17 mouse cellular contexts compared by ENCODE assay signal in the genomic region with DNA sequence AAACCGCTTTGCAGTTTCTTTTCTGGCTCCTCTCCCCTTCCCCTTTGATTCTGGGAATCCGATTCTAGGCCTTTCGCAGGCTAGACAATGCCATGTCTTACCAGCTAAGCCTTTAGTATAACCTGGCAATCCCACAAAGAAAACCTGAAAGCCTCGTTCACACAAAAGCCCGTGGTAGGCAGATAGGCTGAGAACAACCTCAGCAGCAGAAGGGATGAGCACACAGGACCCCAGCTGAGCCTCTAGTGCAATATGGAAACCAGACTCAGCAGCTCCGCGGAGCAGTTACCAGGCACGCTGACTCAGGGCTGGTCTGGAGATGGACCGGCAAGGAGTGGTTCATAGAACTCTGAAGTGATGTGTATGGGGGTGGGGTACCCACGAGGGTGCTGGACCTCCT. TPM values are rescaled to one million over a fixed set of nuclear protein-coding genes. Genes with fewer than 3 reads are reported as not detected.
DNase-seq lines count a peak whose midpoint lies in the region; ATAC-seq and TF ChIP-seq lines count a peak whose summit lies in the region.
"Had no signal": no experiment of that assay in that cellular context is flagged by ENCODE, and none has a peak within 500 bp of the region (broad histone marks: within the 10 kb centered on the region; RNA-seq: fewer than 3 reads in every experiment).

No protein-coding gene starts in this region.

- 35% methylated on average over 10 of the region's 10 CpGs for WGBS in hindbrain, embryonic 15.5 days
- 42% methylated on average over 10 of the region's 10 CpGs for WGBS in hindbrain, embryonic 12.5 days
- 29% methylated on average over 10 of the region's 10 CpGs for WGBS in embryonic facial prominence, embryonic 14.5 days
- WGBS in hindbrain, embryonic 16.5 days = 33% methylated on average over 10 of the region's 10 CpGs
- 13% methylated on average over 10 of the region's 10 CpGs for WGBS in midbrain, postnatal 0 days
- 54% methylated on average over 10 of the region's 10 CpGs for WGBS in kidney, embryonic 16.5 days

- no peak overlapping the region; the same call in 1 of the 2 replicates for H3K27ac ChIP-seq in hindbrain, embryonic 15.5 days (replicated peaks)
- no peak overlapping the region for H3K27ac ChIP-seq in hindbrain, embryonic 12.5 days
- peak overlapping the region; percentile 61 for H3K27ac ChIP-seq in embryonic facial prominence, embryonic 14.5 days (replicated peaks; ENCODE audit: low read depth, low read length)
- peak overlapping the region; percentile 44; the same call in 1 of the 2 replicates for H3K27ac ChIP-seq in hindbrain, embryonic 16.5 days (ENCODE audit: low read depth, low read length)
- H3K27ac ChIP-seq in midbrain, postnatal 0 days (ENCODE audit: low read depth, low read length) = 0 out of 2 replicates have a peak overlapping the region, but pooled peaks have one; percentile 4
- H3K27ac ChIP-seq in kidney, embryonic 16.5 days (ENCODE audit: low read length) = no peak overlapping the region
- H3K27ac ChIP-seq: kidney, postnatal 0 days had no signal

- ATAC-seq in hindbrain, embryonic 15.5 days (ENCODE audit: low FRiP score, low read depth) = no peak
- no peak for ATAC-seq in hindbrain, embryonic 12.5 days (ENCODE audit: low FRiP score)
- peak; percentile 64 for ATAC-seq in embryonic facial prominence, embryonic 14.5 days (ENCODE audit: low read depth)
- 0 out of 2 replicates have a peak, but pooled peaks have one; percentile 27 for ATAC-seq in hindbrain, embryonic 16.5 days
- 0 out of 2 replicates have a peak, but pooled peaks have one; percentile 10 for ATAC-seq in midbrain, postnatal 0 days (ENCODE audit: low FRiP score)
- ATAC-seq in kidney, embryonic 16.5 days (ENCODE audit: low FRiP score, low TSS enrichment) = no peak
- ATAC-seq: inflammation-experienced regulatory T-cells, adult 6 months had no signal

- peaks cover 3% of the 10 kb centered on the region; the same call in 1 of the 2 replicates for H3K4me1 ChIP-seq in hindbrain, embryonic 15.5 days (replicated peaks)
- H3K4me1 ChIP-seq in hindbrain, embryonic 12.5 days = peaks cover 4% of the 10 kb centered on the region; the same call in 1 of the 2 replicates
- H3K4me1 ChIP-seq in embryonic facial prominence, embryonic 14.5 days (ENCODE audit: control insufficient read depth, insufficient read depth, low read length) = no peaks in the 10 kb centered on the region; the same call in 1 of the 2 replicates
- H3K4me1 ChIP-seq in hindbrain, embryonic 16.5 days (ENCODE audit: control insufficient read depth, insufficient read depth, low read depth, low read length) = peaks cover 2% of the 10 kb centered on the region; the same call in 1 of the 2 replicates
- H3K4me1 ChIP-seq in midbrain, postnatal 0 days (ENCODE audit: insufficient read depth, low read length) = no peaks in the 10 kb centered on the region; the same call in 1 of the 2 replicates
- H3K4me1 ChIP-seq in kidney, embryonic 16.5 days (ENCODE audit: insufficient read depth, low read length) = 0 out of 2 replicates have a peak, but pooled peaks cover 2% of the 10 kb centered on the region

- peak; percentile 46 for DNase-seq in embryonic facial prominence, embryonic 14.5 days (ENCODE audit: low spot score)
- DNase-seq in midbrain, postnatal 0 days (ENCODE audit: low spot score) = peak; percentile 30
- DNase-seq in natural killer cell, adult 2 months (ENCODE audit: low spot score in 2 of 2) = no peak
- no peak for DNase-seq in cerebellum, postnatal 4 days (ENCODE audit: low spot score in 2 of 2)
- DNase-seq: adrenal gland, adult 8-10 months; B cell, adult 2 months; lung, postnatal 14 days; right cerebral cortex, postnatal 25 days had no signal

- H3K4me3 ChIP-seq in hindbrain, embryonic 15.5 days = no peak overlapping the region
- H3K4me3 ChIP-seq in hindbrain, embryonic 12.5 days = no peak overlapping the region
- no peak overlapping the region for H3K4me3 ChIP-seq in embryonic facial prominence, embryonic 14.5 days (ENCODE audit: low read depth, low read length)
- no peak overlapping the region for H3K4me3 ChIP-seq in hindbrain, embryonic 16.5 days (ENCODE audit: low read length)
- no peak overlapping the region for H3K4me3 ChIP-seq in midbrain, postnatal 0 days (ENCODE audit: low read depth, low read length)
- H3K4me3 ChIP-seq in kidney, embryonic 16.5 days (ENCODE audit: low read length) = no peak overlapping the region

- H3K36me3 ChIP-seq in hindbrain, embryonic 15.5 days = no peaks in the 10 kb centered on the region
- H3K36me3 ChIP-seq in hindbrain, embryonic 12.5 days = no peaks in the 10 kb centered on the region
- H3K36me3 ChIP-seq in embryonic facial prominence, embryonic 14.5 days (ENCODE audit: control insufficient read depth, insufficient read depth, low read length) = no peaks in the 10 kb centered on the region
- no peaks in the 10 kb centered on the region for H3K36me3 ChIP-seq in hindbrain, embryonic 16.5 days (ENCODE audit: control insufficient read depth, insufficient read depth, low read length)
- H3K36me3 ChIP-seq in midbrain, postnatal 0 days (ENCODE audit: insufficient read depth, low read length) = no peaks in the 10 kb centered on the region
- no peaks in the 10 kb centered on the region for H3K36me3 ChIP-seq in kidney, embryonic 16.5 days (ENCODE audit: insufficient read depth, low read length)

- no peak overlapping the region for H3K9ac ChIP-seq in hindbrain, embryonic 15.5 days
- H3K9ac ChIP-seq in hindbrain, embryonic 12.5 days = no peak overlapping the region
- H3K9ac ChIP-seq in embryonic facial prominence, embryonic 14.5 days (ENCODE audit: low read depth, low read length) = no peak overlapping the region
- no peak overlapping the region; the same call in 1 of the 2 replicates for H3K9ac ChIP-seq in hindbrain, embryonic 16.5 days (ENCODE audit: low read depth, low read length)
- H3K9ac ChIP-seq in midbrain, postnatal 0 days (replicated peaks; ENCODE audit: low read length, poor library complexity, severe bottlenecking) = no peak overlapping the region
- H3K9ac ChIP-seq in kidney, embryonic 16.5 days (replicated peaks; ENCODE audit: low read length) = no peak overlapping the region

- no peaks in the 10 kb centered on the region for H3K9me3 ChIP-seq in hindbrain, embryonic 15.5 days
- H3K9me3 ChIP-seq in hindbrain, embryonic 12.5 days (replicated peaks) = no peaks in the 10 kb centered on the region
- no peaks in the 10 kb centered on the region for H3K9me3 ChIP-seq in embryonic facial prominence, embryonic 14.5 days (ENCODE audit: control insufficient read depth, low read length)
- H3K9me3 ChIP-seq in hindbrain, embryonic 16.5 days (ENCODE audit: control insufficient read depth, low read length) = no peaks in the 10 kb centered on the region
- H3K9me3 ChIP-seq in midbrain, postnatal 0 days (ENCODE audit: low read length) = no peaks in the 10 kb centered on the region
- no peaks in the 10 kb centered on the region for H3K9me3 ChIP-seq in kidney, embryonic 16.5 days (ENCODE audit: low read length)

- no peak for TF ChIP-seq CTCF in midbrain, postnatal 0 days (IDR thresholded peaks at IDR 0.05)

- no peaks in the 10 kb centered on the region for H3K27me3 ChIP-seq in hindbrain, embryonic 15.5 days
- peaks cover 9% of the 10 kb centered on the region for H3K27me3 ChIP-seq in hindbrain, embryonic 12.5 days
- H3K27me3 ChIP-seq in embryonic facial prominence, embryonic 14.5 days (replicated peaks; ENCODE audit: control insufficient read depth, insufficient read depth, low read length) = peaks cover 6% of the 10 kb centered on the region
- no peaks in the 10 kb centered on the region for H3K27me3 ChIP-seq in hindbrain, embryonic 16.5 days (replicated peaks; ENCODE audit: control insufficient read depth, insufficient read depth, low read length)
- H3K27me3 ChIP-seq in midbrain, postnatal 0 days (ENCODE audit: insufficient read depth, low read length) = no peaks in the 10 kb centered on the region
- H3K27me3 ChIP-seq in kidney, embryonic 16.5 days (ENCODE audit: insufficient read depth, low read length) = peaks cover 3% of the 10 kb centered on the region; the same call in 1 of the 2 replicates

- 0 out of 2 replicates have a peak overlapping the region, but pooled peaks have one; percentile 15 for H3K4me2 ChIP-seq in hindbrain, embryonic 15.5 days
- no peak overlapping the region for H3K4me2 ChIP-seq in hindbrain, embryonic 12.5 days (replicated peaks)
- H3K4me2 ChIP-seq in embryonic facial prominence, embryonic 14.5 days (ENCODE audit: low read depth, low read length) = no peak overlapping the region
- H3K4me2 ChIP-seq in hindbrain, embryonic 16.5 days (ENCODE audit: low read length) = no peak overlapping the region
- no peak overlapping the region for H3K4me2 ChIP-seq in midbrain, postnatal 0 days (ENCODE audit: low read depth, low read length, poor library complexity, severe bottlenecking)
- no peak overlapping the region for H3K4me2 ChIP-seq in kidney, embryonic 16.5 days (replicated peaks; ENCODE audit: low read depth, low read length)
- H3K4me2 ChIP-seq: liver, embryonic 11.5 days had no signal

RNA-seq across cellular contexts. Expression of a gene that starts 5.6 kb away (rescaled TPM):
- polyA plus RNA-seq in hindbrain, embryonic 15.5 days (2015; fragmentation: Nextera tagmentation; extraction: Ambion mirVana) = 11.9 and 13.9 TPM in 2 replicates
- polyA plus RNA-seq in hindbrain, embryonic 12.5 days (2016; fragmentation: Nextera tagmentation; extraction: Ambion mirVana) = 9.2 and 10.8 TPM in 2 replicates
- polyA plus RNA-seq in embryonic facial prominence, embryonic 14.5 days (2014; fragmentation: Nextera tagmentation; extraction: Ambion mirVana) = 13.6 and 14.5 TPM in 2 replicates
- 13.2 and 15.2 TPM in 2 replicates for polyA plus RNA-seq in hindbrain, embryonic 16.5 days (2015; fragmentation: Nextera tagmentation; extraction: Ambion mirVana)
- 7.9 and 10.1 TPM in 2 replicates for total RNA-seq in midbrain, postnatal 0 days (2014; rRNA removed)
- 18.9 and 19.9 TPM in 2 replicates for polyA plus RNA-seq in midbrain, postnatal 0 days (2015; fragmentation: Nextera tagmentation; extraction: Ambion mirVana)
- polyA plus RNA-seq in kidney, embryonic 16.5 days (2015; fragmentation: Nextera tagmentation; extraction: Ambion mirVana) = 22.5 and 23.6 TPM in 2 replicates

RNA-seq across cellular contexts. Expression of a gene that starts 35.9 kb away (rescaled TPM):
- polyA plus RNA-seq in hindbrain, embryonic 15.5 days (2015; fragmentation: Nextera tagmentation; extraction: Ambion mirVana) = 297 and 317 TPM in 2 replicates
- polyA plus RNA-seq in hindbrain, embryonic 12.5 days (2016; fragmentation: Nextera tagmentation; extraction: Ambion mirVana) = 276 and 280 TPM in 2 replicates
- polyA plus RNA-seq in embryonic facial prominence, embryonic 14.5 days (2014; fragmentation: Nextera tagmentation; extraction: Ambion mirVana) = 367 TPM in 2 replicates
- 318 and 342 TPM in 2 replicates for polyA plus RNA-seq in hindbrain, embryonic 16.5 days (2015; fragmentation: Nextera tagmentation; extraction: Ambion mirVana)
- 273 and 322 TPM in 2 replicates for total RNA-seq in midbrain, postnatal 0 days (2014; rRNA removed)
- 358 and 371 TPM in 2 replicates for polyA plus RNA-seq in midbrain, postnatal 0 days (2015; fragmentation: Nextera tagmentation; extraction: Ambion mirVana)
- 308 and 374 TPM in 2 replicates for polyA plus RNA-seq in kidney, embryonic 16.5 days (2015; fragmentation: Nextera tagmentation; extraction: Ambion mirVana)

RNA-seq across cellular contexts. Expression of a gene that starts 59.1 kb away (rescaled TPM):
- 0.14 and 0.17 TPM in 2 replicates for polyA plus RNA-seq in hindbrain, embryonic 15.5 days (2015; fragmentation: Nextera tagmentation; extraction: Ambion mirVana)
- 0.25 and 0.40 TPM in 2 replicates for polyA plus RNA-seq in hindbrain, embryonic 12.5 days (2016; fragmentation: Nextera tagmentation; extraction: Ambion mirVana)
- polyA plus RNA-seq in embryonic facial prominence, embryonic 14.5 days (2014; fragmentation: Nextera tagmentation; extraction: Ambion mirVana) = 13.9 and 18.1 TPM in 2 replicates
- polyA plus RNA-seq in hindbrain, embryonic 16.5 days (2015; fragmentation: Nextera tagmentation; extraction: Ambion mirVana) = 0.59 and 0.60 TPM in 2 replicates
- 0.09 and 0.16 TPM in 2 replicates for total RNA-seq in midbrain, postnatal 0 days (2014; rRNA removed)
- polyA plus RNA-seq in midbrain, postnatal 0 days (2015; fragmentation: Nextera tagmentation; extraction: Ambion mirVana) = 0.28 and 0.41 TPM in 2 replicates
- 0.16 and 0.46 TPM in 2 replicates for polyA plus RNA-seq in kidney, embryonic 16.5 days (2015; fragmentation: Nextera tagmentation; extraction: Ambion mirVana)
- total RNA-seq: monocyte, adult 5-6 weeks had no signal
- polyA plus RNA-seq: inflammation-experienced regulatory T-cells, adult 6 months; kidney, postnatal 0 days; stomach, embryonic 14.5 days had no signal

Comparison
In these comparisons a context has a peak if more than half of its experiments do, and no peak if none do; other contexts are left out.
1. ATAC-seq: peak in embryonic facial prominence, embryonic 14.5 days (single experiment), hindbrain, embryonic 16.5 days (single experiment) and midbrain, postnatal 0 days (single experiment); none in hindbrain, embryonic 15.5 days (single experiment), hindbrain, embryonic 12.5 days (single experiment) and kidney, embryonic 16.5 days (single experiment).
2. H3K27ac ChIP-seq: peak in embryonic facial prominence, embryonic 14.5 days (single experiment), hindbrain, embryonic 16.5 days (single experiment) and midbrain, postnatal 0 days (single experiment); none in hindbrain, embryonic 15.5 days (single experiment), hindbrain, embryonic 12.5 days (single experiment) and kidney, embryonic 16.5 days (single experiment).
3. DNase-seq: peak in embryonic facial prominence, embryonic 14.5 days (single experiment) and midbrain, postnatal 0 days (single experiment); none in natural killer cell, adult 2 months (0 of 2) and cerebellum, postnatal 4 days (0 of 2).